Mouse (Mus musculus) heart, adult 8-10 months (tissue): ENCODE data around the gene Olfr63. TPM values are rescaled to one million over a fixed set of nuclear protein-coding genes. Genes with fewer than 3 reads are reported as not detected.
"Not testable (repeated sequence)": the region's sequence is repeated elsewhere in the genome, so short reads cannot be mapped to it uniquely, and the experiment has no call there.

ENCODE experiments used
- DNase-seq: peaks from one replicate; pipeline ENCODE4 v3.0.0; 2022; ENCODE audit warnings: low spot score
- total RNA-seq, 4 experiments: library from RNA; stranded (reverse); gene quantifications; 2 replicates each; pipeline ENCODE4 v1.2.4; 2022

The Olfr63 gene
- total RNA-seq = under 1 TPM in 1 of 4 experiments, not detected in 3; 0.05 TPM

- no peak for DNase-seq
Measured at GRCm38 (mm10) chr17:33264376-33264775, at the start of gene Olfr63. Olfr63 (plus strand) TSS chr17:33264676.

GRCm38 (mm10) chr17:33221590-33221989 lies 42.9 kb upstream of the Olfr63 start, which contains the start of gene Olfr1564:
Olfr1564 (minus strand) TSS chr17:33221690.
- no peak for DNase-seq

- not testable (repeated sequence) for DNase-seq
Measured at GRCm38 (mm10) chr17:33236646-33237045, 27.8 kb upstream of the Olfr63 start.

GRCm38 (mm10) chr17:33254530-33255318 lies 9.8 kb upstream of the Olfr63 start, which contains the start of gene Zfp955a:
Zfp955a (minus strand) TSS chr17:33255145.
- not testable (repeated sequence) for DNase-seq

GRCm38 (mm10) chr17:33255319-33255657 lies 9.2 kb upstream of the Olfr63 start:
- not testable (repeated sequence) for DNase-seq

- no peak for DNase-seq
Measured at GRCm38 (mm10) chr17:33268907-33269306, 4.4 kb downstream of the Olfr63 start.

GRCm38 (mm10) chr17:33289039-33289875 lies 24.8 kb downstream of the Olfr63 start, which contains the start of gene Zfp955b:
Zfp955b (plus strand) TSS chr17:33289544.
- DNase-seq = not testable (repeated sequence)

GRCm38 (mm10) chr17:33289876-33290149 lies 25.3 kb downstream of the Olfr63 start:
- DNase-seq = not testable (repeated sequence)

Other genes with a start within 250 kb of the Olfr63 start
- gene Zfp763, start 231.3 kb upstream of the Olfr63 start, total RNA-seq = 1 to 10 TPM; 2.0 to 5.4 (median 4.4) TPM
- gene 4921501E09Rik, start 196.6 kb upstream of the Olfr63 start, total RNA-seq = not detected
- 1 to 10 TPM; 4.2 to 7.0 (median 4.8) TPM for gene Zfp563, start 175.4 kb upstream of the Olfr63 start, total RNA-seq
- under 1 TPM in 3 of 4 experiments, not detected in 1; 0.05 to 0.19 (median 0.12) TPM for gene Morc2b, start 125.0 kb upstream of the Olfr63 start, total RNA-seq
- gene Olfr55, start 96.2 kb upstream of the Olfr63 start, total RNA-seq = not detected
- gene Olfr239, start 73.4 kb upstream of the Olfr63 start, total RNA-seq = not detected
- under 1 TPM; 0.11 to 0.50 (median 0.23) TPM for gene Olfr1564, start 43.0 kb upstream of the Olfr63 start, total RNA-seq
- gene Zfp955a, start 9.5 kb upstream of the Olfr63 start, total RNA-seq = 10 to 100 TPM in 1 of 4 experiments, 1 to 10 TPM in 3; 7.2 to 10.2 (median 8.7) TPM
- 10 to 100 TPM in 3 of 4 experiments, 1 to 10 TPM in 1; 9.9 to 11.3 (median 10.3) TPM for gene Zfp955b, start 24.9 kb downstream of the Olfr63 start, total RNA-seq
- gene Zfp81, start 94.2 kb downstream of the Olfr63 start, total RNA-seq = 1 to 10 TPM; 4.1 to 6.0 (median 4.5) TPM
- gene Zfp101, start 130.0 kb downstream of the Olfr63 start, total RNA-seq = 1 to 10 TPM; 3.0 to 6.1 (median 5.3) TPM
- not detected for gene Actl9, start 168.2 kb downstream of the Olfr63 start, total RNA-seq